Mouse (Mus musculus) right cerebral cortex, postnatal 36 days (tissue): ENCODE measurements around the gene Slc35c1.

Experiments used
- DNase-seq, 2 experiments: peaks; one replicate each; pipeline ENCODE4 v3.0.0; 2022; ENCODE audit warnings: low spot score in 2 of 2, mixed read lengths in 1 of 2

The Slc35c1 gene

GRCm38 (mm10) chr2:92403776-92404319, 56.5 kb downstream of the Slc35c1 start:
- no peak for DNase-seq
